Mouse (Mus musculus) stomach, postnatal 0 days (tissue): ENCODE results near the gene Fbxl12.
"Not testable (repeated sequence)": the region's sequence is repeated elsewhere in the genome, so short reads cannot be mapped to it uniquely, and the experiment has no call there.

Source experiments
- CTCF ChIP-seq: IDR thresholded peaks from 2 replicates; pipeline ENCODE4 v1.5.1; 2016; ENCODE audit warnings: antibody characterized with exemption, low read depth, mild to moderate bottlenecking, moderate library complexity
- EP300 ChIP-seq: optimal IDR thresholded peaks from 2 replicates; pipeline ENCODE3; 2016; ENCODE audit warnings: antibody characterized with exemption

- not testable (repeated sequence) for TF ChIP-seq CTCF, EP300
Observed at GRCm38 (mm10) chr9:20690449-20690848, 45.9 kb upstream of the Fbxl12 start.
